Mouse (Mus musculus) heart, postnatal 36 days (tissue): ENCODE results near the gene Prr14l. TPM values are rescaled to one million over a fixed set of nuclear protein-coding genes. Genes with fewer than 3 reads are reported as not detected.
"Not testable (repeated sequence)": the region's sequence is repeated elsewhere in the genome, so short reads cannot be mapped to it uniquely, and the experiment has no call there.

Experiments
- DNase-seq, 2 experiments: peaks; one replicate each; pipeline ENCODE4 v3.0.0; 2021 to 2022
- intact Hi-C: fragments of 180-260 bp; cut with DNase I; formaldehyde crosslinking; loops from one replicate; pipeline ENCODE4 v1.15.1; 2025
- total RNA-seq, 2 experiments: library from RNA; stranded (reverse); gene quantifications; 2 replicates each; pipeline ENCODE4 v1.2.3; 2021

Prr14l gene
- 1 to 10 TPM; 6.1 to 6.4 TPM for total RNA-seq

DNA sequence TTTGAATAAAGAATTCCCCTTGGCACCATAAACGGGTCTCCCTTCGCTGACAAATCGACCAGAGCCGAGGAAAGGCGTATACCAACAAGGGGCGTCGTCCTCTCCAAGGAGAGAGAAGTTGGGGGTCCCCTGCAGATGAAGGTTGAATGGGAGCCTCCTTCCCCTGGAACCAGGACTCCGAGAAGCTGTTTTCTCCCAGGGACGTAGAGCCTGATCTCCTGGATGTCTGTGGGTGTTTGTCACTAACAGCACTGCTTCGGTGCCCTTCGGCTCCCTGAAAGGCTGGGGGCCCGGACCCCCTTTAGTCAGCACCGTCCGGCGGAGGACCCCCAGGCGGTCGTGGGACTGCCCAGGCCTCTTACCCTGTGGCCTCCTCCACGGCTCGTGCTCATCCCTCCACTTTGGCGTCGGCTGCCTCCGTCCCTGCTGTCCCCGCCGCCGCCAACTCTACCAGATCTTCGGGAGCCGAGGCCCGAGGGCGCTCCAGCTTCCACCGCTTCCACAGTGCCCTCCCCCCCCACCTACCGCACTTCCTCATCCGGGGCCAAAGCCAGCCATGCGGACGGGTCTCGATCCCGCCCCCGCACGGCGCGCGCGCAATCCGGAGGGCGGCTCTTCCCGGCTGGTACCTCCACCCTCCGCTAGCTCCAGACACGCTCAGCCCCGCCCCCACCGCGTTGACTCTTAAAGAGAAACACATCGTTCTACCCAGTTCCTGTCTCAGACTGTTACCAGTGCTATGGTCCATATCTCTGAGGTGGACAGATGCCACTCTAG is at the start of gene Prr14l:
Prr14l (minus strand) TSS at position 526 of the 777 bp plus-strand sequence.
- intact Hi-C loops, result loop anchor here (5.0 to 10.0 kb wide), 2 partner anchors 67 to 239 kb away; partner anchors contain the start of genes Pisd and Yes1
- DNase-seq, result peak; percentile 99 to 100

DNA sequence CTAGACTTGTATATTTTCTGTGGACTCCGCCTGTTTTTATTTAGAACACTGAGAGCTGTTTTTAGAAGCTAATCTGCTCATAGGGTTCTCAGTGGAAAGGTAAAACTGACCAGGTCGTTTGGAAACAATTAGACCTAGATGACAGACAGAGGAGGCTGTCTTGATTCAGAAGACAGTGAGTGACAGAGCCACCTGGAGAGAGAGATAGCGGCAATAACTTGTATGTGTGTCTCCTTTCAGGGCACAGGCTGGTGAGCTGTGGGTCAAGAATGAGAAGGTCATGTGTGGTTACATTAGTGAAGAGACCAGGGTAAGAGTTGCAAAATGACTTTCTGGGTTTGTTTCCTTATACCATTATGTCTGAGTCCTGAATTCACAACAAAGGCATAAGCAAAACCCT is 32.7 kb upstream of the Prr14l start:
- intact Hi-C loops, result no loop called here
- DNase-seq, result no peak

DNA sequence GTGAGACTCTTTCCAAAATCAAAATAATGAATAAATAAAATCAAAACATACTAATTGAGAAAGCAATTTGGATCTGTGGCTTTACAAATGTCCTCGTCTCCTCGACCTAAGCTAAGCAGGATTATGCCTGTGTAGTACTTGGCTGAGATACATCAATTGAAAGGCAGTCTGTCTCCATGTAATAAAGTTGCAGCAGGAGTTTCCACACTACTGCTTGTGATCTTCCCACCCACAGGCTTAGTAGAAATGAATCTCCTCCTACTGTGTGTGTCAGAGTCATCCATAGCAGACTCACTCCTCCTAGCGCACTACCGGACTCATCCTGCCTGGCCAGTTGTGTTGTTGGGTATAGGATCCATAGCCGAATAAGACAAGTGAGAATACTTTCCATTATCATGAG is 18.3 kb upstream of the Prr14l start:
- intact Hi-C loops, result no loop called here

DNA sequence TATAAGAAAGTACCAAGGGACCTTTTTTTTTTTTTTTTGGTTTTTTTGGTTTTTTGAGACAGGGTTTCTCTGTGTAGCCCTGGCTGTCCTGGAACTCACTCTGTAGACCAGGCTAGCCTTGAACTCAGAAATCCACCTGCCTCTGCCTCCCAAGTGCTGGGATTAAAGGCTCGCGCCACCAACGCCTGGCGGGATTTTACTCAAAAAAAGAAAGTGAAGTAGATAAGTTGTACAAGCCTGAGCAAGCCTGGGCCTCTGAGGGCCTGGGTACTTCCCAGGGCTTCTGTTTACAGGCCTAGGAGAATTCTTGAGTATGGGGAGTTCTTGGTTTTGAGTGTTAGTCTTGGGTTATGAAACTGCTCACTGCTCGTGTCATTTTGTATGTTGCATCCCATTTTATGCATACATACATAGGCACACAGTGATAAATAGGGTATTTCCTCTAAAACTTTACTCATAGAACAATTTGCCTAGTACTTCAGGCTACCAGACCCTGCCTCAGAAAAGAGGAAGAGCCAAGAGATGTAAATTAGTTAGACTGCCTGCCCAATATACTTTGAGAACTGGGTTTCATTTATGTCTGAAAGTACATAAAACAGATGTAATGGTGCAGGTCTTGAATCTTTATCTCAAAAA is 15.5 kb upstream of the Prr14l start:
- intact Hi-C loops, result no loop called here
- DNase-seq, result no peak

More for the DNA sequence above, 18.3 kb upstream of the Prr14l start:
- DNase-seq, result no peak

DNA sequence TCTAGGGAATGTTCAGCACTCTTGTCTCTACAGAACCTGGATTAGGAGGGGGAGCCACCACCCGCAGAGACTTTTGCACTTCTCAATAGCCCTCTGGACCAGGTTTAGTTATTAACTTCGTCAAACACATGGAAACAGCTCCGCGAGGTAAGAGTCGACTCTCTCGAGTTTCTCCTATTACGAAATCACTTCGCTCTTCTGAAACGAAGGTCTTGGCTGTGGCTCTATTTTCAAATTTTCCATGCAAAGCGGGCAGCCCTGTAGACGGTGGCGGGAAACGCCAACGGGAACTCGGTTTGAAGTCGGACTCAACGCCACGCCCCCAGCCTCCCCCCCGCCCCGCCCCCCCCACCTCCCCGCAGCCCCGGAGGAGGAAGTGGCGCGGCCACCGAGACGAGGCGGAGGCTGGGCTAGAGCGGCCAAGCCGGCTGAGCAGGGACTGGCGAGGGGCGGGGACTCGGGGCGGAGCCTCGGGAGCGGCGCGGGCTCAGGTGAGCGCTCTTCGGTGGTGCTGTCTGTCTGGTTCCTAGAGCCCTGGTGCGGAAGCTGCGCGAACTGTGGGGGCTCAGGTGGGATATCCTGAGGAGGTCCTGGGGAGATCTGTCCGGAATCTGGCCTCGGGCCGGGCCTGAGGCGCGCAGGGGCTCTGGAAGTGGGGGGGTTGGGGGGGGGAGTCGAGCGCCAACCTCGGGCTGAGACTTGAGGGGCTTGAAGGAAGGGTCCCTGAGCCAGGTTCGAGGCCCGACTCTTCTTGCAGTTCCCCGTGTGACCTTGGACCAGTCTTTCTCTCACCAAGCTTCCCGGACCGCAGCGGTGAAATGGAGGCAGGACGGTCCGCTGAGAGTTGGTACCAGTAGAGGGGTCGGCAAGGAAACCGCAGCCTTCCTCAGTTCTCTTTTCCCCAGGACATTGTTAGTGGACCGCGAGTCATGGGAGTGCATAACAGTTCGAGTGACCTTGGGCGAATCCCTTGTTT is 9.5 kb upstream of the Prr14l start, which contains the start of gene Depdc5:
Depdc5 (plus strand) TSS at position 449 of the 976 bp plus-strand sequence.
- intact Hi-C loops, result loop anchor here (2.0 to 5.0 kb wide), 2 partner anchors 79 to 159 kb away; partner anchors contain the start of gene Pisd
- peak; percentile 94 to 95 for DNase-seq

DNA sequence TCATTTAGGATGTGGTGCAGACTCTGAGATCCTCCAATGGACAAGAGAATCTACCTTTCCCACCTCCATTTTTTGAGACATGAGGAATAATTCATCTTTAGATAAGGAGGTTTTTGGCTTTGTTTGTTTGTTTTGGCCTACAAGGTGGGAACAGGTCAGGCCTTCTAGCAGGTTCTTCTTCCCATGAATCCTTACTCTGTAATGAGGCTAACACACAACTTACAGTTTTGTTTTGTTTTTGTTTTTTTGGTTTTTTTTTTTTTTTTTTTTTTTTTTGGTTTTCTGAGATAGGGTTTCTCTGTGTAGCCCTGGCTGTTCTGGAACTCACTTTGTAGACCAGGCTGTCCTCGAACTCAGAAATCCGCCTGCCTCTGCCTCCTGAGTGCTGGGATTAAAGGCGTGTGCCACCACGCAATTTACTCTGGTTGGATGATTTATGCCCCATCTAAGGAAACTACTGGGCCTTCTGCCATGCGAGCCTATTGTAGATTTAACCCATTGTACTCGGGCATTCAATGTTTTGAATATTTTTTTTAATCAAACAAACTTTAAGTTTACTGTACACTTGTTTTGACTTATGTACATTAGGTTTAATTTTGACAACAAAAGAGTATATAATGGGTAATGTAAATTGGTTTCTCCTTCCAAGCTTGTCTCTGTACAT is 8.5 kb upstream of the Prr14l start:
- intact Hi-C loops, result loop anchor here (2.0 to 5.0 kb wide), 2 partner anchors 78 to 160 kb away; partner anchors contain the start of gene Pisd
- DNase-seq, result no peak

DNA sequence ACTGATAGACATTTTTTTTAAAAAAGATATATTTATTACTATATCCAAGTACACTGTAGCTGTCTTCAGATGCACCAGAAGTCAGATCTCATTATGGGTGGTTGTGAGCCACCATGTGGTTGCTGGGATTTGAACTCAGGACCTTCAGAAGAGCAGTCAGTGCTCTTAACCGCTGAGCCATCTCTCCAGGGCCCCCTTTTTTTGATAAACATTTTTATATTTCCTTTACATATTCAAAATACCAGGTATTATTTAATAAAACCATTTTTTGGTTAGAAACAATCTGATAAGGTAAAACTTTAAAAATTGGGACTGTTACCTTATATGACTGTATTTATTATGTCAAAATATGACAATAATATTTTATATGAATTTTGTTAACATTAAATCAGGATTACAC is 7.0 kb upstream of the Prr14l start:
- intact Hi-C loops, result loop anchor here (5.0 kb wide), 1 partner anchor 161 kb away; no protein-coding TSS in a partner anchor

DNA sequence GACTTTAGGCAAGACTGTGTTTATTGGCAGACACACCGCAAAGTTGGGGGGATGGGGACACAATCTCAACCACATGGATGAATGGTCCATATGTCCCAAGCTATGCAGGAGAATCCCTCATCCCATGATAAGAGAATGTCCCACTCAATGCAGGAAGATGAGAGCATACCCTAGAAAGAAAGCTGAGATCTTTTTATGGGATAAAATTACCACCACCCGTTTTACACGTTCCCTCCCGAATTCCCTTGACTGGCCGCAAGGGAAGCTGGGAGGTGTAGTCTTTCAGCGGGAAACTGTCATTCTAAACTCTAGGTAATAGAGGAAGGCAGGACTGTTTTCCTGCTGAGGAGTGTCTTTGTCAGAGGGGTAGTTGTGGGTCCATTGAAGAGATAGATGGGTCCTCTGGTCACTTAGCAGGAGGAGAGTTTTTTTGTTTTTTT is 3.7 kb upstream of the Prr14l start:
- DNase-seq, result peak; percentile 32 to 43
- intact Hi-C loops, result loop anchor here (10.0 kb wide), 1 partner anchor 243 kb away; the partner anchor contains the start of gene Yes1

More for the DNA sequence above, 7.0 kb upstream of the Prr14l start:
- no peak for DNase-seq

DNA sequence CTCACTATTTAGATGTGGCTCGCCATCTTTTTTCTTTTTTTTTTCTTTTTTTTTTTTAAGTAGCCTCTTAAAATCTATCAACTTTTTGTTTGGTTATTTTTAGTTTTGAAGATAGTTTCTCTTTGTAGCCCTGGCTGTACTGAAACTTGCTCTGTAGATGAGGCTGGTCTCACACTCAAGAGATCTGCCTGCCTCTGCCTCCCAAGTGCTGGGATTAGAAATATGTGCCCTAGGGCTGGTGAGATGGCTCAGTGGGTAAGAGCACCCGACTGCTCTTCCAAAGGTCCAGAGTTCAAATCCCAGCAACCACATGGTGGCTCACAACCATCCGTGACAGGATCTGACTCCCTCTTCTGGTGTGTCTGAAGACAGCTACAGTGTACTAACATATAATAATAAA is 1.2 kb upstream of the Prr14l start:
- not testable (repeated sequence) for DNase-seq
- intact Hi-C loops, result loop anchor here (10.0 kb wide), 1 partner anchor 240 kb away; the partner anchor contains the start of gene Yes1

DNA sequence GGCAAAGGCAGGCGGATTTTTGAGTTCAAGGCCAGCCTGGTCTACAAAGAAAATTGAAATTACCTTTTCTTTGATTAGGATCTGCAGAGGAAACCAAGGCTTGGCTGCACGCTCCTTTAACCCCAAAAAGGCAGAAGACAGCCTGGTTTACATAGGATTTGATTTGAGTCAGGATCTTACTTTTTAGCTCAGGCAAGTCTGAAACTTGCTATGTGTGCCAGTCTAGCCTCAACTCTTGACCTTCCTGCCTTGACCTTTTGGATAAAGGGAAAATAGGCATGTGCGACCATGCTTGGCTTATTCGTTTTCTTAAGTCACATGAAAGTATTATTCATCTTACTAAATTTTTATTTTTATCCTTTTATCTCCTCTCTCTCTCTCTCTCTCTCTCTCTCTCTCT is 762 bp upstream of the Prr14l start:
- intact Hi-C loops, result loop anchor here (5.0 to 10.0 kb wide), 2 partner anchors 68 to 240 kb away; partner anchors contain the start of genes Pisd and Yes1
- no peak for DNase-seq

DNA sequence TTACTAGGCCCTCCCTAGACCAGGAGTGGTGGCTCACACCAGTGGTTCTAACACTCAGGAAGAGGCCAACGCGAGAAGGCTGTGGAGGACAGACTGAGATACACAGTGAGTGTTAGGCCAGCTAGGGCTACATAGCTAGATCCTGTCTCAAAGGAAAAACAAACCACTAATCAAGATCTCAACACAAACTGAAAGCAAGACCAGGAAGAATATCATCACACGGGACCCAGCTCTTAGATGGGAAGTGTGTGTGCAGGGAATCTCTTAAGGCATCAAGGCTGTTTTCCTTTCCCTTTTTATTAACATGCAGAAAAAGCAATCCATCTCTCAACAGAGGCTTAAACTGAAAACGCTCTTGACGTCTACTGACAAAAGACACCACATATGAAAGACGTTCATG is 2.0 kb downstream of the Prr14l start:
- intact Hi-C loops, result loop anchor here (5.0 to 10.0 kb wide), 2 partner anchors 65 to 237 kb away; partner anchors contain the start of genes Pisd and Yes1
- no peak for DNase-seq

DNA sequence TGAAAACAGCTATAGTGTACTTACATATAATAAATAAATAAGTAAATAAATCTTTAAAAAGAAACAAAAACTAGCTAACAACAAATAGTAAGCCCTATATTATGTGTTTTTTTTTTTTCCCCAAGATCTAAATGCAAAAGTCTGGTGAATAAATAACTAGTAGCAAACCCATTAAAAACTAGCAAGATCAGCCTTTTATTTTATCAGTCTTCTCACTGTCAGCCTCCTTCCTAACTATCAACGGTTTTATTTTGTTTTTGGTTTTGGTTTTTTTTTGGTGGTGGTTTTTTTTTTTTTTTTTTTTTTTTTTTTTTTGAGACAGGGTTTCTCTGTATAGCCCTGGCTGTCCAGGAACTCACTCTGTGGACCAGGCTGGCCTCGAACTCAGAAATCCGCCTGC is 4.5 kb downstream of the Prr14l start:
- intact Hi-C loops, result loop anchor here (5.0 kb wide), 1 partner anchor 132 kb away; no protein-coding TSS in a partner anchor
- DNase-seq, result not testable (repeated sequence)

DNA sequence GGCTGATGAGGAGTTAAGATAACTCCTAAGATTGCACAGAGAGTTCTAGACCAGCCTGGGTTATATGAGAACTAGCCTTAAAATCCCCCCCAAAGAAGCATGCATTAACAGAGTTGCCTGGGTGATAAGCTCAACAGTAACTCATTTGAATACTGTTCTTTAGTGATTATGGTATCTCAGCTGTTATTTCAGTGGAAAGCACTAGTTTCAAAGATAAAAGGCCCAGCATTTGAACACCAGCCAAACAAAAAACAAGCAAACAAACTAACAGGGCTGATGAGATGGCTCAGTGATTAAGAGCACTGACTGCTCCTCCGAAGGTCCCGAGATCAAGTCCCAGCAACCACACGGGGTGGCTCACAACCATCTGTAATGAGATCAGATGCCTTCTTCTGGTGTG is 4.9 kb downstream of the Prr14l start:
- no peak for DNase-seq
- intact Hi-C loops, result loop anchor here (5.0 kb wide), 1 partner anchor 132 kb away; no protein-coding TSS in a partner anchor

DNA sequence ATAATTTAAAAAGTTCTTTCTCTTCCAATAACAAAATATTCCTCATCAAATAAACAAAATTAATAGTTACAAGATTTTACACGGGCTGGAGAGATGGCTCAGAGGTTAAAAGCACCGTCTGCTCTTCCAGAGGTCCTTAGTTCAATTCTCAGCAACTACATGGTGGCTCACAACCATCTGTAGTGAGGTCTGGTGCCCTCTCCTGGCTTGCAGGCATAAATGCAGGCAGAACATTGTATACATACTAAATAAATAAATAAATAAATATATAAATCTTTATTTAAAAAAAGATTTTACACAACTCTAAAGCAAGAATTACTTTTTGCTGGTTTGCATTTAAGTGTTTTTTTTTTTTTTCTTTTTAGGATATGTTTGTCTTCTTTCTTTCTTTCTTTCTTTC is 14.0 kb downstream of the Prr14l start:
- no peak for DNase-seq

DNA sequence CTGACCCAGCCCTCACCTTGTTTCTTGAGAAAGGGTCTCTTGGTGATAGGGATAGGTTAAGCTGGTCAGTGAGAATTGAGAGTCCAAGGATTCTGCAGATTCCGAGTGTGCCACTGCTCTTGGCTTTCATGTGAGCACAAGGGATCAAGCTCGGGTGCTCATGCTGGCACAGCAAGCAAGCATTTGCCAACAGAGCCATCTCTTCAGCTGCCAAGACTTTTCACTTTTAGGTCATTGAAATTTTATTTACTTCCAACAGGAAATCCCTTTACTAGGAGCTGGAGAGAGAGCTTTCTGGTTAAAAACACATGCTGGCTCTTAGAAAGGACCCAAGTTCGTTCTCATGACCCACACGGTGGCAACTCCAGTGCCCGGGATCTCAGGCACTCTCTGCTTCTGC is 17.1 kb downstream of the Prr14l start:
- no peak for DNase-seq
- intact Hi-C loops, result no loop called here

More for the DNA sequence above, 14.0 kb downstream of the Prr14l start:
- intact Hi-C loops, result no loop called here

DNA sequence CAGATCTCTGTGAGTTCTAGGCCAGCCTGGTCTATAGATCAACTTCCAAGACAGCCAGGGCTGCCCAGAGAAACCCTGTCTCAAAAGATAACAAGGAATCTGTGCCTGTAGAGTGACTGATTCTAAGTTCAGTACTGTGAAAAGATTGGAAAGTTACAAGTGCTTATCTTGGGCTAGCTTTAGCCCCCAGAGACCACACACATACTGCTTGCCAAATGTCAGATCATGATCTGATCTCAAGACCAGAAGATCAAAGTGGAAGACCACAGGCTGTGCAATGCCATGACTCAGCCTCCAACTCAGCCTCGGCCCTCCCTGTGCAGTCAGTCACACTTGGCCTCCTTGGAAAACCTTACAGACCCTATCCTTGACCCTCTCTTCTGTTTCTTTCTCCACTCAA is 19.6 kb downstream of the Prr14l start:
- intact Hi-C loops, result no loop called here
- no peak for DNase-seq

DNA sequence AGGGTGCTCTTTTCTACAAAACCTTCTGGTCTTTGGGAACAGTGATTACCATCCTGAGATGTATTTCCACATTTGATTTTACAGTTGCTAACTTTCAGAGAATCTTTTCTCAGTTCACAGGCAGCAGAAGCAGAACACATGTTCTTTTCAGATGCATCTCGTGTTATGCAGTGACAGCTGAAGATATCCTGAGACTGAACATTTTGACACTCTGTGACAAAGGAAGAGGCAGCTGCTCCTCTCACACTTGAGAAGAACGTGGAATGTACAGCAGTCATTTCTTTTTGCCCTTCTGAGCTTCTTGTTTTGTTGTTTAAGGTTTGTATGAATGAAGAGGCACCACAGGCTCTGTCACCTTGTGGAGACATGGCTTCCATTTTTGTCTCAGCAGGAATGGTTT is 24.0 kb downstream of the Prr14l start:
- intact Hi-C loops, result no loop called here
- no peak for DNase-seq

DNA sequence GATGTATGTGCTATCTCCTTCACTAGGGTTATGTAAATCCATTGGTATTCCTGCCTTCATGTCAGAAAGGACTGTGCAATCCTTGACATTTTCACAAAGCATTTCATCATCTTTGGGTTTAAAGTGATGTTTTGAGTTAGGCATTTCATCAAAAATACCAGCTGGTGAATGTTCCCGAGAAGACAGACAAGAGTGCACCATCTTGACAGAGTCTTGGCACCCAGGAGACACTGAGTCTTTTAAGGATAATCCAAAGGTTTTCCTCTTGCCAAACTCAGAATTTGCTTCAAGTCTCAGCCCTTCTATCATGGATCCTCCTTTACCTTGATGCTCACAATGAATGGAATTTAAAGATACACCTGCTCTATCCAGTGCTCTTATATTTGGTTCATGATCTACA is 25.3 kb downstream of the Prr14l start:
- intact Hi-C loops, DNase-seq: not testable (repeated sequence)

DNA sequence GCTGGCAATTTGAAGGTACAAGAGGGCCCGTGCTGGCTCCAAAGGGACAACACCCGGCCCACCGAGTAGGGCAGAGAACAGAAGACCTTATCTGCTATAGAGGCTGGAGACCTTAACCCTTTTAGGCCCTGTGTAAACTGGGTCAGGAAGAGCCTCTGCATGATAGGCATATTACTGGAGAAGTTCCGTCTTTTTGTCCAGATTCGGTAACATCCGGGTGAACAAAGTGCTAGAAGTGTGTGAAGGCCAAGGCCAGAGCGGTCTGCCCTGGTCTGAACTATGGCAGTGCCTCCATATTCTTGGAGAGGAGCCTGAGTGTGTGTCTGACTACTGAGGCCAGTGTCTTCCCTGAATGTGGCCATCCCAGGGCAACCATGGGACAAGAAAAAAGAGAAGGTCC is 27.0 kb downstream of the Prr14l start, which contains the start of gene Gm20671:
Gm20671 (minus strand) TSS at position 101 of the 400 bp plus-strand sequence.
- DNase-seq, result no peak
- intact Hi-C loops, result no loop called here
